Mouse (Mus musculus): ENCODE measurements around the gene D16Ertd472e.

DNA sequence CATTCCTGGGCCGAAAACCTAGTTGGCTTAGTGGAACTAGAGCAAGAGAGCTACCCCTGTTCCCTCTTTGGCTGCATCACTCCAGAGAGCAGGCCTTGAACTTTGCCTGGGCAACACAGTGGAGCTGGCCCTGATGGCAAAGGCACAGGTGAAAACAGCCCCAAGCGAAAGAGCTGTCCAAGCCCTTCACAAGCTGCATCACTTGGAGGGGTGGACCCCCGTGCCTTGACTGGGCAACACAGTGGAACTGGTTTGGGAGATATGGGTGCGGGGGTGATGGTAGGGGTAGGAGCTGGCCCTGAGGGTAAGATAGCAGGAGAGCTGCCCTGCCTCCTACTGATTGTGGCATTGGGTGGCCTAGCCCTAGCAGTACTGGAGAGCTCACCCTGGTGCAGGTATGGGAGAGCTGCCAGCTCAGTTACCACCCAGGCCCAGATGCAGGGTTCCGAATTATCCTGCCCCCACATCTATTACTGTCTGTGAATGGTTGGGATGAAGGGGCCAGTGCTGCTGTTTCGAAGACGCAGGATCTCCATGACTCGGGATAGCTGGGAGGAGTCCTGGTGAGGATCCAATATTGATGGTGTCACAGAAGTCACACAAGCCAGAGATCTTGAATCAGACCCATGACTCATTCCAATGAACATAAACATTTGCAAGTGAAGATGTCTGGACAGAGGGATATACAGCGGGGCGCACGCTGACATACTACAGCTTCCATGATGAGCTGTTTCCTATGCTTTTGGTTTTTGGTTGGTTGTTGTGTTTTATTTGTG is 41.4 kb upstream of the D16Ertd472e start:
- TF ChIP-seq USF1 (IDR thresholded peaks at IDR 0.05; ENCODE audit: low read depth) (no peak), CTCF (IDR thresholded peaks at IDR 0.05; ENCODE audit: control insufficient read depth, insufficient read depth, insufficient read length) (no peak), CEBPB (IDR thresholded peaks at IDR 0.05; ENCODE audit: low read depth) (no peak), MYOD1 (IDR thresholded peaks at IDR 0.05; ENCODE audit: control insufficient read depth, insufficient read length, low read depth) (no peak)
